Mouse (Mus musculus) embryo, embryonic 11 days (tissue): Measurements from ENCODE around the gene Tifab.
A peak's percentile ranks its signal among the peaks of the same experiment; 100 is the strongest.
"Not testable (repeated sequence)": the region's sequence is repeated elsewhere in the genome, so short reads cannot be mapped to it uniquely, and the experiment has no call there.

Source experiments
- DNase-seq: peaks from one replicate; pipeline ENCODE4 v3.0.0-alpha.2; 2015

The Tifab gene

DNA sequence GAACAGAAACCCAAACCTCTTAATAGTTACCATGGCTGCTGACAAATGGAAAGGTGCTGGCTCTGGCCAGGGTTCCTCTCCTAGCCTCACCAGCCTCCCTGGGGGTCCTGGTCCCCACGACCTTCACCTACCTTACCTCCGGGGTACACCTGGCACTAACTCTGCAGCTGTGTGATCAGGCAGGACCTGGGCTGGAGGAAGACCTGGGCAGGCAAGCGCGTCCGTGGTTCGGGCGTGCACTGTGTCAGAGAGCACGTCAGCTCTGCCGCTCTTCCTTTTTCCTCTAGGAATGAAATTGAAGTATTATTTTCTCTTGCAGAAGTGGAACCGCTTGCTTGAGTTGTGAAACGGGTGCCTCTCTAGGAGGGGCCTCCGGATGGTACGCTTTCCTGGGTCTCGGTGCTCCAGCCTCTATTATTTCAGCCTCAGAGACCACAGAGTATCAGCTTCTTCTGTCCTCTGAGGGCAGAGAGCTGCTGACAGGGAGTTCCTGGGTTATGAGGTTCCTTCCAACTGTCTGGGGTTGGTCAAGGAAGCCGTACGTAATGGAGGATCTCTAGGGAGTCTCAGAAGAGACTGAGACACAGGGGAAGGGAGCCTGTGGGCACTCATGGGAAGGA, at the start of gene Tifab:
Gene Tifab, minus strand, starts transcription at position 470 of the 620 bp plus-strand sequence.
- DNase-seq: no peak

DNA sequence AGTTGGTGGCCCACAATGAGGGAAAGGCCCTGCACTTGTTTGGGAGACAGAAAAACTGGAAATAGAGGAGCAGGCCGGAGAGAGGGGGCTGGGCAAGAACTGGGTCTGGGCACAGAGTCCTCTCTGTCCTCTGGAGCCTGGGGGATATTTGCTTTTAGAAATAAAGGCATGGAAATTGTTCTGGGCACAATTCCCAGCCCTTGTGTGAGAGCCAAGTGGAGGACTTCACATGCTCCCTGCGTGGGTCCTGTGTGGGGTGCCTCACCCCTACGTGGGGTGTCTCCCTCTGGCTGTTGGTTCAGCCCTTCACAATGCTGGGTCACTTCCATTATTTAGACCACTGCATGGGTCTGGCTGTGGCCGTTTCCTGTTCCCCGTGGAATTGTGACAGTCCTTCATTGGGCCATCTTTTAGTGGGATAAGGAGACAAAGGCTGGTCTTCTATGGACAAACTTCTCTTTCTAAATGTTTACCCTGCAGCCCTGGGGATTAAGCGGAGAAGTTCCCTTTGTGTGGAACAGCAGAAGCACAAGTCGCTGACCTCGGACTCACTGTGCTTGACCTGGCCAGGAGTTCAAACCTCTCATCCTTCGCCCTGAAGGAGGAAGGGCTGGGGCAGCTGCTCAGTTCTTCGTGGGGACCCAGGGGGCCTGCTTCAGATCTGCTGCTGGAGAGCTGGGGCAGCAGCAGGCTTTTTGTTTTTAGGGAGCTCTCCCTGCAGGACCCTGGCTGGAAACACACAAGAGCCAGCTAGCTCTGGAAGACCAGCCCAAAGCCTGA, 47.7 kb upstream of the Tifab start:
- DNase-seq: no peak

GRCm38 (mm10) chr13:56223625-56224024, 44.9 kb upstream of the Tifab start:
- DNase-seq: no peak

- no peak for DNase-seq
Observed at GRCm38 (mm10) chr13:56222849-56223246, 44.2 kb upstream of the Tifab start.

DNA sequence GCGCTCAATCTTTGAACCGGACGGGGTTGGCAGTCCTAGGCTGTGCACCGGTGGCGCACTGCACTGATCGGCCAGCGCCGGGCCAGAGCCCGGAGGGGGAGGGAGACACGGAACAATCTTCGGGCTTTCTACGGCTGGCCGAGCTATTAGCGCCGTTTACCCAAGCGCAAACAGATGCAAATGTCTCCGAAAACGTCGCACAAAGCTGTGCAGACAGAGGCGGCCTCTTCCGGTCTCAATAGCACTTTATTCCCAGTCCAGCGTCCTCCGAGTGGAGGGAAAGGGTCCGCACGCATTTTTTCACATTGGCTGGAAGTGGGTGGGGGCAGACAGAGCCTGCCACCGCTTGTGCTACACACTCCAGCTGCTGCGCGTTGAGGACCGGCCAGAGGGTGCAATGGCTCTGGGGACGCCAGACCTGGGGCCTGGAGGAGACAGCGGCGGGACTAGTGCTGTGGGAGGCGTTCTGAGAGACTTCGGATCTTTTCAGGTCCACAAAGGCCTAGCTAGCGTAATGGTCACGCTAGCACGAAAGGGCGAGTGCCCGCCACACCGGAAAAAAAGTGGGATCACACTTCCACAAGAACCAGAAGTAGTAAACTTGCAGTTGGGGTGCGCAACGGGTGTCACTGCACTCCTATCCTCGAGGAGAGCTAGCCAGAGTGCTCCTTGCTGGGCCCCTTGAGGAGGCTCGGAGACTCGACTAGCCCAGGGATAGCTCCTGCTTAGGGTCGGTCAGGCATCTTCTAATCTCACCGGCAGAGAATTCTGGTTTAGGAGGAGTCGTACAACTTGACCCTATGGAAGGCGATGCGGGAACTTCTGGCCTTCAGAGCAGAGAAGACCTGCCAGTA, 43.5 kb upstream of the Tifab start:
- peak; percentile 80 for DNase-seq

DNA sequence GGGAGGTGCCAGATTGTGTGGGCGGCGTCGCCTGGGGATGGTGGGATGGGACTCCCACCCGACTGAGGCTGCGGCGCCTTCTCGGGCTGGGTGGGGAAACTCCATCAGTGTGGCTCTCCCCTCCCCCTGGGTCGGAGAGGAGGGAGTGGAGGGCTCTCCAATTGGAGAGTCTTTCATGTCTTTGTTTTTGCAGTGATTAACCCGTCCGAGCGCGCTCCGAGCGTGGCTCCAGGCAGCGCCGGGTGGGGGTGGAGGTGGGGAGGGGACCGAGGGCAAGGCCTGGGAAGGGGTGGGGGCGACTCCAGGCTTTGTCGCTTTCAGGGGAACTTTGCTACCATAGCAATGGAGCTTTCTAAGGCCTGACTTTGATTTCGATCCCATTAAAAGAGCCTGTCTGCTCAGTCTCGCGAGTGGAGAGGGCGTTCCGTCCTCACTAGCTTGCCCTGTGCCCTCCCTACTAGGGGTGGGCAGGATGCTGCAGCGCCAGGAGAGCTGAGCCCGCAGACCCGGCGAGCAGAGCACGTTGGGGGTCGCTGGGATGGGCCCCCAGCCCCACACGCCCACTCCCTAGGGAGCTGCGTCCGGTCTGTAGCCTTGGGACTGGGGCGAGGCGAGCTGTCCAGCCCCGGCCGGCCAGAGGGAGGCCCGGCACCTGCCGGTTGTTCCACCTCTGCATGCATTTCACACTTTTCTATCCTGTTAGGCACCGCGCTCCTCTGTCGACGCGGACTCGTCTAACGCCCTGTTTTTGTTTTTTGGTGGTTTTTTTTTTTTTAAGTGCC, 42.6 kb upstream of the Tifab start:
- DNase-seq: peak; percentile 86

DNA sequence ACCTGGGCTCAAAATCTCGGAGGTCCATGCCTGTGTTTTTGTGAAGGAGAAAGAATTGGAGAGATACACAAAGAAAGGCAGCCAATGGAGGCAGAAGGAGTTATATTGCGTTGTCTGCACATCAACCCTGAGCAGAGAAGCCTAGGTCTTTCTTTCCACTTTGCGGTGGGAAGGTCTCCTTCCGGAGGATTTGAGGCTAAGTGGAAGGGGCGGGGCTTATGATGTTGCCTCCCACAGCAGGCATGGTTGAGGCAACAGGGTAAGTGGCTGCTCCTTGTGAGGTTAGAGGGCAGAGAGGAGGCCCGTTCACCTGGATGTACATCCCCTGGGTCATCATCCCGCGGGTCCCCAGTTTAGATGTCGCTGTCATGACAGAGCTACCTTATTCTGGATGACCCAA, 40.6 kb upstream of the Tifab start:
- DNase-seq: no peak

GRCm38 (mm10) chr13:56216090-56216489, 37.4 kb upstream of the Tifab start:
- no peak for DNase-seq

DNA sequence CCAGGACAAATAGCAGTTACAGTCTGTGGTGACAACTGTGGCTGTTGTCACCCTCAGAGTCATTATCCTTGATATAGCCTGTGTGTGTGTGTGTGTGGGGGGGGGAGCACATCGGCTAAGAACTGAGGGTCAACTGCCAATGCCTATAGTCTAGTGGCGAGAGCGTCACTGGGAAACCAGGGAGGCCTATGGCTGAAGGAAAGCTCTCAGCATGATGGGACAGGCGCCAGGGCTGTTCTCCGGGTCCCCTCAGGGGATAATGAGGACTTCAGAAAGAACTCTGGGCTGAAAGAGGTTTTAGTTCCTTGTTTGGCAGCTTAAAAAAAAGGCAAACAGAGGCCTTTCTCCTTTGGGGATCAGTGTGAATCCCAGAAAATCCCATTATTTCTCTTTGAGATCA, 35.9 kb upstream of the Tifab start:
- DNase-seq: no peak

DNA sequence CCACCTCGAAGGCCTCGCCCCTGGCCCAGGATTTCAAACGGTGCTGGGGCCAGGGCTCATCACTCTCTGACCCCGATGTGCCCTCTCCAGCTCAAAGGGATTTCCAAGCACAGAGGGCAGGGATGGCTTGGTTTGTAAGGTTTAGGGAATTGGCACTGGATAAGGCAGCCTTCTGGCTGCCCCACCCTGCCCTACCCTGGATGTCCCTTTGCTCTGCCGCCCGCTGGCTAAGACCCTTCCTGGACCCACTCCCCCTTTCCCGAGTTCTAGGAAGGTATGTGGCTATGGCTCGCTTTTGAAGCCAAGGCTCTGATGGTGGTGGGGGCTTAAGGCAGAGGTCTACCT, 30.4 kb upstream of the Tifab start:
- DNase-seq: no peak

GRCm38 (mm10) chr13:56208225-56209066, 29.8 kb upstream of the Tifab start:
- peak; percentile 80 for DNase-seq

GRCm38 (mm10) chr13:56199506-56199905, 20.8 kb upstream of the Tifab start:
- peak; percentile 8 for DNase-seq

GRCm38 (mm10) chr13:56197473-56198266, 19.0 kb upstream of the Tifab start:
- peak; percentile 94 for DNase-seq

GRCm38 (mm10) chr13:56197031-56197430, 18.3 kb upstream of the Tifab start:
- no peak for DNase-seq

GRCm38 (mm10) chr13:56195824-56196223, 17.1 kb upstream of the Tifab start:
- DNase-seq: not testable (repeated sequence)

DNA sequence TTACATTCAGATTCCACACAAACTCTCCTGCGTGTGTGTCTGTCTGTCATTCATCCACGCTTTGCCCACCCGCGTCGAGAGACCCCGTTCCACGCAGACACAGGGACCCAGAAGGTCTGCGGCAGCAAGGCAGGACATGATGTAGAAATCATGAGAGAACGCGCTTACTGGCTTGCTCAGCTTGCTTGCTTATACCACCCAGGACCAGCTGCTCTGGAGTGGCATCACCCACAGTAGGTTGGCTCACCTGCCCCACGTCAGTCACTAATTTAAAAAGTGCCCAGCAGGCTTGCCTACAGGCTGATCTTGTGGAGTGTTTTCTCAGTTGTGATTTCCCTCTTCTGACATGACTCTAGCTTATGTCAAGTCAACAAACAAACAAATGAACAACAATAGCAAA, 15.5 kb upstream of the Tifab start:
- DNase-seq: not testable (repeated sequence)

DNA sequence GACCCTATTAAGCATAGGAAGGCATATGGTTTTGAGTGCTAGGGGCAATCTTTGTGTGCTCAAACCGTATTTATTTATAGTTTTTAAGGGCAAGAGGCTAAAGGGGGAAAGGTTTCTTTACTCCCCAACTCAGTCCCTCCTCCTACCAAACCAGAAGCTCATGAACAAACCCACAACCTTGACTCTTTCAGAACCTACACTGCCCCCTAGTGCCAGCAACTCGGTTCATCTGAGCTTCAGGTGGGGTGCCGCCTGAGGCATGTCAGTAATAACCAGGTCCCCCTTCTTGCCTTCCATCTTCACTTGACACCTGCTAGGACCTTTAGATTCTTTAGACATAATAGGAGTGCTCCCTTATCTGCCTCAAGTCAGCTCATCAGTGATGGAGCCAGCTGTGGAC, 12.5 kb upstream of the Tifab start:
- no peak for DNase-seq

DNA sequence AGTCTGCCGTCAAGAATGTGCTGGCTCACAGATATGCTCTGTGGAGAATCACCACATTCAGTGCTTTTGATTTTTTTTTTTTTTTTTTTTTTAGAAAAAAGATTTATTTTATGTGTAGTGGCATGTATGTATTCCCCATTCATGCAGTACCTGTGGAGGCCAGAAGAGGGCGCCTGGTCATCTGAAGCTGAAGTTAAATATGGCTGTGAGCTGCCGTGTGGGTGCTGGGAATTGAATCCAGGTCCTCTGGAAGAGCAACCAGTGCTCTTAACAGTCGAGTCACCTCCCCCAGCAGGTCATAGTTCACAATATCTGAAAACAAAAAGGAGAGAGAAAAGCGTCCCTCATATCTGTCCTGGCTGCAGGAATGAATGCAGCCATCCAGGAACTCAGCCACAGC, 11.0 kb upstream of the Tifab start:
- DNase-seq: no peak

GRCm38 (mm10) chr13:56183687-56184086, 5.0 kb upstream of the Tifab start:
- no peak for DNase-seq

DNA sequence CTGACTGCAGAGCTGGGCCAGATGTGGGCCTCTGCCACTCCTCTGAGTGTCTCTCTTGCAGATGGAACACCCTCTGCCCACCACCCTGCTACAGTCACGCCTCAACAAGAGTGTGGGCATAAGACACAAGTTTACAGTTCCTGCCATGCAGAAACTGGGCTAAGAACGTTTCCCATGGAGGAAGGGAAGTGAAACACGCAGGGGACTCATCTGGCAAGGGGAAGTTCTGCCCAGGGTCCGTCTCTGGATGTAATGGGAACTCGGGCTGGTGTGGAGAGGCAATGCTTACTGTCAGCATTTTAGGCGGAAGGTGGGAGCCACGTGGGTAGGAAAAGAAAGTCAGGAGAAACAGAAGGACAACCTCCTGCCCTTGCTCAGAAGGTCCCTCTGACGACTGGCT, 2.7 kb upstream of the Tifab start:
- DNase-seq: no peak

- DNase-seq: no peak
Observed at GRCm38 (mm10) chr13:56176310-56176709, 2.4 kb downstream of the Tifab start.
